In the genomic region with DNA sequence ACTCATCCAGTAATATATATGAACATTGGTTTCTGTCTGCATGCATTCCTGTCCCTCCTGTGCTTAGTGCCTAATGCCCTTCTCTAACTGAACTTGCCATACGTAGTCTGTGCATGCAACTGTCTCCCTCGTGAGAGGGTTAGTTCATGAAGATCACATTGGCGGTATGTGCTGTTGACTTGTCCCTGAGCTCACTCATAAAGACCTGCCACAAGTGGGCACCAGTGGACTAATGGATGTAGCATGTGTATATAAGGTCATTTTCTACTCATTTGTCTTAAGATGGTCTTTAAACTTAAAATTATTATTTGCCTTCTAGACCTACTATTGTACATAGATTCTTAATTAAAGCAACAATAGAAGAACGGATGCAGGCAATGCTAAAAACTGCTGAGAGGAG, we compare ENCODE assay signal across 12 mouse cellular contexts.
A peak's percentile ranks its signal among the peaks of the same experiment; 100 is the strongest.
DNase-seq lines count a peak whose midpoint lies in the region; ATAC-seq and TF ChIP-seq lines count a peak whose summit lies in the region.
"Had no signal": no experiment of that assay in that cellular context is flagged by ENCODE, and none has a peak within 500 bp of the region (broad histone marks: within the 10 kb centered on the region; RNA-seq: fewer than 3 reads in every experiment).

No protein-coding gene starts in this region.

- H3K79me2 ChIP-seq in heart, adult 2 months (replicated peaks; ENCODE audit: control insufficient read depth, insufficient read depth, low read length): no peaks in the 10 kb centered on the region
- no peaks in the 10 kb centered on the region for H3K79me2 ChIP-seq in liver, adult 2 months (ENCODE audit: control insufficient read depth, insufficient read depth, low read length)

- WGBS in heart, adult 2 months: 73% methylated on average over 4 of the region's 4 CpGs
- 72% methylated on average over 4 of the region's 4 CpGs for WGBS in heart, embryonic 12.5 days
- WGBS in liver, adult 2 months: 75% methylated on average over 4 of the region's 4 CpGs
- 87% methylated on average over 4 of the region's 4 CpGs for WGBS in forebrain, embryonic 16.5 days

- no peak overlapping the region for H3K4me2 ChIP-seq in heart, embryonic 12.5 days
- H3K4me2 ChIP-seq in forebrain, embryonic 16.5 days (ENCODE audit: low read length): no peak overlapping the region
- H3K4me2 ChIP-seq: embryonic facial prominence, embryonic 13.5 days; heart, embryonic 11.5 days had no signal

- H3K27me3 ChIP-seq in heart, adult 2 months (ENCODE audit: control insufficient read depth, insufficient read depth, low read length): no peaks in the 10 kb centered on the region
- H3K27me3 ChIP-seq in heart, embryonic 12.5 days (replicated peaks): no peaks in the 10 kb centered on the region
- H3K27me3 ChIP-seq in liver, adult 2 months (ENCODE audit: control insufficient read depth, insufficient read depth, low read length): no peaks in the 10 kb centered on the region
- H3K27me3 ChIP-seq in forebrain, embryonic 16.5 days (replicated peaks; ENCODE audit: control insufficient read depth, insufficient read depth, low read length): no peaks in the 10 kb centered on the region
- H3K27me3 ChIP-seq: embryonic facial prominence, embryonic 13.5 days had no signal

- H3K36me3 ChIP-seq in heart, adult 2 months (ENCODE audit: control insufficient read depth, insufficient read depth, low read length): no peaks in the 10 kb centered on the region; the same call in 1 of the 2 replicates
- H3K36me3 ChIP-seq in heart, embryonic 12.5 days: peaks cover 33% of the 10 kb centered on the region
- peaks cover 46% of the 10 kb centered on the region for H3K36me3 ChIP-seq in liver, adult 2 months (ENCODE audit: control insufficient read depth, insufficient read depth, low read length)
- H3K36me3 ChIP-seq in forebrain, embryonic 16.5 days (ENCODE audit: control insufficient read depth, insufficient read depth): peaks cover 29% of the 10 kb centered on the region

- intact Hi-C loops in heart, adult 2 months (cut with DNase I): no loop called here
- intact Hi-C loops in gastrocnemius, postnatal 14 days (cut with DNase I; ENCODE audit: low total_unique reads): no loop called here

- no peak overlapping the region for H3K9ac ChIP-seq in heart, adult 2 months (ENCODE audit: low read depth, low read length)
- no peak overlapping the region for H3K9ac ChIP-seq in heart, embryonic 12.5 days
- no peak overlapping the region for H3K9ac ChIP-seq in liver, adult 2 months (ENCODE audit: low read depth, low read length)
- H3K9ac ChIP-seq in forebrain, embryonic 16.5 days (replicated peaks; ENCODE audit: low read depth, low read length): no peak overlapping the region
- H3K9ac ChIP-seq: embryonic facial prominence, embryonic 13.5 days had no signal

- TF ChIP-seq POLR2A in heart, adult 2 months (IDR thresholded peaks at IDR 0.05; ENCODE audit: insufficient read depth, low read depth, low read length): no peak
- no peak for TF ChIP-seq POLR2A in liver, adult 2 months (IDR thresholded peaks at IDR 0.05; ENCODE audit: extremely low read depth, insufficient read depth, low read length)

- no peak for ATAC-seq in heart, embryonic 12.5 days (ENCODE audit: insufficient number of reproducible peaks, low FRiP score)
- no peak for ATAC-seq in forebrain, embryonic 16.5 days

- H3K4me1 ChIP-seq in heart, adult 2 months (ENCODE audit: control insufficient read depth, insufficient read depth, low read length): no peaks in the 10 kb centered on the region
- peaks cover 4% of the 10 kb centered on the region; the same call in 1 of the 2 replicates for H3K4me1 ChIP-seq in heart, embryonic 12.5 days (replicated peaks)
- no peaks in the 10 kb centered on the region for H3K4me1 ChIP-seq in liver, adult 2 months (ENCODE audit: control insufficient read depth, insufficient read depth, low read length)
- no peaks in the 10 kb centered on the region for H3K4me1 ChIP-seq in forebrain, embryonic 16.5 days (replicated peaks; ENCODE audit: control insufficient read depth, insufficient read depth, low read length)
- H3K4me1 ChIP-seq: embryonic facial prominence, embryonic 13.5 days had no signal

- H3K27ac ChIP-seq in heart, adult 2 months: no peak overlapping the region
- H3K27ac ChIP-seq in heart, embryonic 12.5 days (ENCODE audit: poor library complexity, severe bottlenecking): no peak overlapping the region
- no peak overlapping the region for H3K27ac ChIP-seq in liver, adult 2 months (replicated peaks; ENCODE audit: insufficient read depth, low read depth, low read length)
- H3K27ac ChIP-seq in forebrain, embryonic 16.5 days (ENCODE audit: low read length): no peak overlapping the region
- H3K27ac ChIP-seq: embryonic facial prominence, embryonic 13.5 days had no signal

- DNase-seq in heart, adult 2 months: no peak
- peak; percentile 36 for DNase-seq in liver, adult 2 months (ENCODE audit: extremely low read depth, low read depth, low spot score)
- DNase-seq in liver: no peak
- DNase-seq in NIH3T3 (ENCODE audit: low read depth): peak; percentile 69
- DNase-seq in lung, postnatal 25 days (ENCODE audit: low spot score): peak; percentile 8
- no peak for DNase-seq in gastrocnemius, postnatal 14 days
- DNase-seq: cerebellum, adult 9-10 months; left cerebral cortex, postnatal 4 days had no signal

- TF ChIP-seq EP300 in heart, adult 2 months (IDR thresholded peaks at IDR 0.05; ENCODE audit: insufficient read depth, low read depth, low read length): no peak

- H3K4me3 ChIP-seq in heart, adult 2 months: no peak overlapping the region
- H3K4me3 ChIP-seq in heart, embryonic 12.5 days: no peak overlapping the region
- H3K4me3 ChIP-seq in liver, adult 2 months (ENCODE audit: insufficient read depth, low read depth, low read length): no peak overlapping the region
- no peak overlapping the region for H3K4me3 ChIP-seq in forebrain, embryonic 16.5 days (replicated peaks; ENCODE audit: low read length)
- H3K4me3 ChIP-seq: embryonic facial prominence, embryonic 13.5 days had no signal

- no peaks in the 10 kb centered on the region for H3K9me3 ChIP-seq in heart, embryonic 12.5 days (replicated peaks)
- no peaks in the 10 kb centered on the region for H3K9me3 ChIP-seq in forebrain, embryonic 16.5 days (ENCODE audit: control insufficient read depth, low read length)
- H3K9me3 ChIP-seq: embryonic facial prominence, embryonic 13.5 days had no signal

- TF ChIP-seq CTCF in heart, adult 2 months (IDR thresholded peaks at IDR 0.05): peak; percentile 61
- peak; percentile 16; the same call in 1 of the 2 replicates for TF ChIP-seq CTCF in liver, adult 2 months (IDR thresholded peaks at IDR 0.05; ENCODE audit: low read depth, low read length)

Comparison
In these comparisons a context has a peak if more than half of its experiments do, and no peak if none do; other contexts are left out.
1. DNase-seq: peak in liver, adult 2 months (single experiment), NIH3T3 (single experiment) and lung, postnatal 25 days (single experiment); none in heart, adult 2 months (0 of 2), liver (single experiment) and gastrocnemius, postnatal 14 days (single experiment).